Mouse (Mus musculus): Measurements from ENCODE around the gene A430089I19Rik. TPM values are rescaled to one million over a fixed set of nuclear protein-coding genes. Genes with fewer than 3 reads are reported as not detected.
"Not testable (repeated sequence)": the region's sequence is repeated elsewhere in the genome, so short reads cannot be mapped to it uniquely, and the experiment has no call there.

The A430089I19Rik gene
- not detected in 2 replicates for polyA plus RNA-seq (2016; fragmentation: Nextera tagmentation; extraction: Ambion mirVana)

GRCm38 (mm10) chr5:94306696-94307095, at the start of gene A430089I19Rik:
A430089I19Rik (minus strand) TSS chr5:94306796.
- not testable (repeated sequence) for H3K9me3 ChIP-seq; H3K27ac ChIP-seq; H3K27me3 ChIP-seq (ENCODE audit: poor library complexity, severe bottlenecking); H3K4me3 ChIP-seq; H3K36me3 ChIP-seq (replicated peaks); H3K4me1 ChIP-seq; DNase-seq (ENCODE audit: extremely low spot score, low spot score)
- 90% methylated on average over 1 of the region's 1 CpGs for WGBS

GRCm38 (mm10) chr5:94339449-94339848, 32.9 kb upstream of the A430089I19Rik start, which contains the start of gene AA792892:
AA792892 (plus strand) TSS chr5:94339749.
- not testable (repeated sequence) for H3K4me3 ChIP-seq; H3K27me3 ChIP-seq (ENCODE audit: poor library complexity, severe bottlenecking); H3K9me3 ChIP-seq; DNase-seq (ENCODE audit: extremely low spot score, low spot score); H3K27ac ChIP-seq; H3K4me1 ChIP-seq; H3K36me3 ChIP-seq (replicated peaks)
- no CpG with 5 or more reads among the region's 2 CpGs for WGBS

GRCm38 (mm10) chr5:94314135-94314534, 7.5 kb upstream of the A430089I19Rik start, which contains the start of gene Gm6502:
Gm6502 (plus strand) TSS chr5:94314435.
- not testable (repeated sequence) for H3K36me3 ChIP-seq (replicated peaks); H3K4me3 ChIP-seq; DNase-seq (ENCODE audit: extremely low spot score, low spot score); H3K9me3 ChIP-seq; H3K27ac ChIP-seq; H3K4me1 ChIP-seq; H3K27me3 ChIP-seq (ENCODE audit: poor library complexity, severe bottlenecking)
- no CpG with 5 or more reads among the region's 2 CpGs for WGBS

Other genes with a start within 250 kb of the A430089I19Rik start
- not detected in 2 replicates for gene BC061212, start 236.3 kb downstream of the A430089I19Rik start, polyA plus RNA-seq (2016; fragmentation: Nextera tagmentation; extraction: Ambion mirVana)
- not detected in 2 replicates for gene Gm6351, start 230.4 kb downstream of the A430089I19Rik start, polyA plus RNA-seq (2016; fragmentation: Nextera tagmentation; extraction: Ambion mirVana)
- not detected in 2 replicates for gene Gm3106, start 88.8 kb downstream of the A430089I19Rik start, polyA plus RNA-seq (2016; fragmentation: Nextera tagmentation; extraction: Ambion mirVana)
- not detected in 2 replicates for gene Gm6502, start 7.6 kb upstream of the A430089I19Rik start, polyA plus RNA-seq (2016; fragmentation: Nextera tagmentation; extraction: Ambion mirVana)
- not detected in 2 replicates for gene AA792892, start 33.0 kb upstream of the A430089I19Rik start, polyA plus RNA-seq (2016; fragmentation: Nextera tagmentation; extraction: Ambion mirVana)
- gene Gm7682, start 139.0 kb upstream of the A430089I19Rik start, polyA plus RNA-seq (2016; fragmentation: Nextera tagmentation; extraction: Ambion mirVana) = not detected in 2 replicates
- not detected in 2 replicates for gene Gm3139, start 219.5 kb upstream of the A430089I19Rik start, polyA plus RNA-seq (2016; fragmentation: Nextera tagmentation; extraction: Ambion mirVana)

All from forebrain, embryonic 10.5 days (tissue).